Mouse (Mus musculus) heart, adult 2 months (tissue): ENCODE results near the gene Tmem239.

Experiments
- CTCF ChIP-seq: fragments of 200-600 bp; IDR thresholded peaks from 2 replicates; pipeline ENCODE4 v1.8.1; 2022; ENCODE audit warnings: antibody characterized with exemption, mild to moderate bottlenecking, moderate library complexity
- POLR2A ChIP-seq: fragments of 200-500 bp; IDR thresholded peaks from 2 replicates; pipeline ENCODE4 v1.6.1; 2011; ENCODE audit warnings: mild to moderate bottlenecking, low read depth, low read length, control low read depth; ENCODE audit not compliant: insufficient read depth

DNA sequence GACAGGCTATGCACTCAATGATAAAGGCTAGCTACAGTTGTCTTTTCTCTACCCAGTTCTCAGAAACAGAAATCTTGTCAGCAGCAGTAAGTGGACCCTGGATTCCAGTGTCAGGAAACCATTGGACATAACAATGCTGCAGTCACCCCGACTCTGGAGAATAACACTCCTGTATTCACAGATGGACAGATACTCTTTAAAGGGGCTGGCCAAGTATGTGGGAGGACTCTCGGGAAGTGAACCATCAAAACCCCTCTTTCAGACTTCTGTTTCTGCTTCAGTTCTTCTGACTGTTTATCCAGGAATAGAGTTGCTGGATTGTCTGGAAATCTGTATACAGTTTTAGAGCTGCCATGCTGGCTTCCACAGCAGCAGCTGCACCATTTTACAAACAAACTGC, 23.6 kb downstream of the Tmem239 start:
- no peak for TF ChIP-seq POLR2A
- no peak for TF ChIP-seq CTCF
